Mouse (Mus musculus): ENCODE data around the gene Ap3m1.
A peak's percentile ranks its signal among the peaks of the same experiment; 100 is the strongest.

Ap3m1 gene

GRCm38 (mm10) chr14:20997548-20997947 is 54.8 kb downstream of the Ap3m1 start:
- DNase-seq, result peak; percentile 13

DNA sequence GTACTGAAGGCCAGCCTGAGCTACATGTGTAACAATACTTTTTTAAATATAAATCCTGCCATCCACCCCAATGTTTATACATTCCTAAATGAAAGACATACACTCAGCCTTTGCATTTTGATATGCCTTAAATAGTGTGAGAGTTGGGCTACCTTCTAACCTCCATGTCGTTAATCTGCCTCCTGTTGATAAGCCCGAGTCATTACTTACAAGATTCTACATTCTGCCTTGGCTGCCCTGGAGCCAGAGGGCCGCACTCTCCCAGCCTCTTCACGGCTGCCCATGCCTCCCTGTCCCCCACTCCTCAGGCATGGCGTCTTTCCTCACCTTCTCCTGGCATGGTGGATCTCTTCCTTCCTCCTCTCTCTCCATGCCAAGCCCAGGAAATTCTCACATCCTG is 55.9 kb downstream of the Ap3m1 start:
- peak; percentile 16 for DNase-seq

DNA sequence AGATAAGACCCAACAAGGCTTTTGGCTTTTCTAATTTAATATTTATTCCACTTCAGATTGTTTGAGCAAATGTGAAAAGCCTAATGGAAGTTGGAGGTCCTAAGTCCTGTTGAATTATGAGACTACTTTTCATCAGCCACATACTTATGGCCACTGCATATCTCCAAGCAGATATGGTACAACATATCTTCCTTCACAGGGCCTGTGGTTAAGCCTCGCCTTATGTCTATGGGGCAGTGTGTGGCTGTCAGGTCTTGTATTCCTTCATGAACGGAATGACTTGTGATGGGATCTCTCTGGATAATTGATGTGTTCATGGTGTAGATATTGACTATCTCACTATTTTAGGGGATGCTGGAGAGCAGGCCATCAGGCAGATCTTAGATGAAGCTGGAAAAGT is 56.8 kb downstream of the Ap3m1 start:
- DNase-seq, result no peak

DNA sequence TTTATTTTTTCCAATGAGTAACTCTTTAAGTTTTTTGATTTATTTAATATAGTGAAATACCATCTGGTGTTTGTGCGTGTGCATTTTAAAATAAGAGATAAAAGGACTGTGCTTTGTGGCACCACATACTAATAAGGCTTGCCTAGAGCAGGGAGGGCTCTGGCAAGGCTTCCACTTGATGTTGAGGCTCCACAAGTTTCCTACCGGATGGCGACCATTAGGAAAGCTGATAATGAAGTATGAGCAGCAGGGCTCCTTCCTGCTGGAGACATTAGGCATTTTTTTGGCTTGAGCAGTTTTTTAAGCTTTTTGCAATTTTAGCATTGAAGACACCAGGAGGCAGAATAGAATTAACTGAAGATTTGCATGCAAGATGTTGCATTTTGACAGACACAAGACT is 57.8 kb downstream of the Ap3m1 start:
- DNase-seq, result peak; percentile 62

GRCm38 (mm10) chr14:20993067-20993691 is 59.1 kb downstream of the Ap3m1 start:
- peak; percentile 75 for DNase-seq

GRCm38 (mm10) chr14:20991492-20991891 is 60.8 kb downstream of the Ap3m1 start:
- no peak for DNase-seq

GRCm38 (mm10) chr14:20985482-20985881 is 66.8 kb downstream of the Ap3m1 start:
- DNase-seq, result no peak

DNA sequence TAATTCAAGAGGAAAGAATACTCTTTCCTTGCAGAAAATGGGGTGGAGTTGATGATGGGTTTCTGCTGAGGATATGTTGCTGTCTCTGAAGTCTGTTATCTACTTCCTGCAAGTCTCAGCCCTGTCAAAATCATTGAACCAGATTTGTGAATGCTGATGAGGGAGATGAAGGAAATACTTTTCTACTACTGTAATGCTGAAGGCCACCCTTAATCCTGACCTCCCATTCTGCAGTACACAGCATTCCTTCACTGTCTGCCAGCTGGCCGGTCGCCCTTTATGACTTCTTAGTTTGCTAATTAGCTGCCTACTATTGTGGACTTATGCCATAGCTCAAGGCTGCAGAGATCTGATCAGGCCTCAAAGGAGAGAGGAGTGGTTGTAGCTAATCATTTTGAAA is 68.5 kb downstream of the Ap3m1 start:
- DNase-seq, result peak; percentile 87

Measured in lung, postnatal 10 days (tissue).